Mouse (Mus musculus): ENCODE results near the gene Rorc. TPM values are rescaled to one million over a fixed set of nuclear protein-coding genes. Genes with fewer than 3 reads are reported as not detected.

Rorc gene
- total and polyA plus RNA-seq, 3 experiments = not detected

DNA sequence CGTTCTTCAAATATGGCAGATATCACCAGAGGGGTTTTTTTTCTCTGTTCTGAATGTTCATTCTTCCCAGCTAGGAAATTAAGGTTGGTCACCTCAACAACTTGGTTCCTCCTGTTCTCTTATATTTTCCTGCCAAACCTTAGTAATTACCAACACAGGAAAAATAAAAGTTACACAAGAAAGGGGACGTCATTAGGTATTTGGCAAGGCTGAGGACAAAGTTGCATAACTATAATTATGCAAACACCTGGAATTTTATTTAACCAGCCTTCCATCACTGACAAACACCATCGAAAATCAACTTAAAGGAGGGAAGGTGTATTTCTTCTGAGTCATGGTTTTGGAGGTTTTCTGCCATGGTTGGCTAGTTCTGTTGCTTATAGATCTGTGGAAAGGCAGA, 34.1 kb upstream of the Rorc start:
- no peaks in the 10 kb centered on the region for H3K36me3 ChIP-seq (ENCODE audit: control insufficient read depth in 1 of 2, insufficient read depth in 2 of 2, low read length in 2 of 2)
- H3K4me3 ChIP-seq (ENCODE audit: control insufficient read depth in 1 of 2, insufficient read depth in 1 of 2, low read depth in 2 of 2, low read length in 2 of 2) = no peak overlapping the region
- H3K9me3 ChIP-seq (replicated peaks; ENCODE audit: insufficient read depth, low read length) = no peaks in the 10 kb centered on the region
- no peak for DNase-seq (ENCODE audit: low read depth, low spot score)
- H3K9ac ChIP-seq (ENCODE audit: control insufficient read depth, low read depth, low read length, poor library complexity, severe bottlenecking) = no peak overlapping the region
- no peaks in the 10 kb centered on the region for H3K4me1 ChIP-seq (ENCODE audit: control insufficient read depth in 1 of 2, insufficient read depth in 2 of 2, low read length in 2 of 2)
- no peaks in the 10 kb centered on the region for H3K79me2 ChIP-seq (ENCODE audit: control insufficient read depth, insufficient read depth, low read length, poor library complexity)
- peaks cover 9 to 11% of the 10 kb centered on the region in 2 experiments; a peak in 3 of 4 replicates for H3K27me3 ChIP-seq (ENCODE audit: control insufficient read depth in 1 of 2, insufficient read depth in 2 of 2, low read length in 2 of 2)
- no peak overlapping the region for H3K27ac ChIP-seq (ENCODE audit: control insufficient read depth, low read depth, low read length)
- TF ChIP-seq MEF2A (IDR thresholded peaks at IDR 0.05; ENCODE audit: extremely low read depth, insufficient replicate concordance, low read depth, low read length, poor library complexity, severe bottlenecking) = no peak
- TF ChIP-seq TAL1 (IDR thresholded peaks at IDR 0.05; ENCODE audit: low read length) = no peak
- TF ChIP-seq USF1 (IDR thresholded peaks at IDR 0.05; ENCODE audit: low read depth, low read length) = no peak
- TF ChIP-seq POLR2AphosphoS5 (IDR thresholded peaks at IDR 0.05; ENCODE audit: borderline replicate concordance, low read depth, low read length) = no peak
- no peak for TF ChIP-seq E2F4 (IDR thresholded peaks at IDR 0.05; ENCODE audit: borderline replicate concordance, low read depth, low read length)
- no peak for TF ChIP-seq MAFK (IDR thresholded peaks at IDR 0.05; ENCODE audit: borderline replicate concordance, low read depth, low read length)
- TF ChIP-seq MYC (IDR thresholded peaks at IDR 0.05; ENCODE audit: low read depth, low read length) = no peak
- no peak for TF ChIP-seq ZMIZ1 (IDR thresholded peaks at IDR 0.05; ENCODE audit: low read depth, low read length)
- TF ChIP-seq RAD21 (IDR thresholded peaks at IDR 0.05; ENCODE audit: low read depth, low read length) = no peak
- no peak for TF ChIP-seq RCOR1 (IDR thresholded peaks at IDR 0.05; ENCODE audit: low read depth, low read length)
- no peak for TF ChIP-seq CTCF (IDR thresholded peaks at IDR 0.05 in 2 of 3, conservative IDR thresholded peaks at IDR 0.05 in 1 of 3; ENCODE audit: control insufficient read depth in 1 of 3, insufficient read depth in 1 of 3, low read depth in 2 of 3, low read length in 3 of 3, poor library complexity in 1 of 3, severe bottlenecking in 1 of 3)
- TF ChIP-seq POLR2A (IDR thresholded peaks at IDR 0.05; ENCODE audit: control insufficient read depth in 1 of 2, insufficient read depth in 1 of 2, low read depth in 1 of 2, low read length in 2 of 2, poor library complexity in 1 of 2) = no peak
- no peak for TF ChIP-seq CHD1 (IDR thresholded peaks at IDR 0.05; ENCODE audit: low read depth, low read length)

DNA sequence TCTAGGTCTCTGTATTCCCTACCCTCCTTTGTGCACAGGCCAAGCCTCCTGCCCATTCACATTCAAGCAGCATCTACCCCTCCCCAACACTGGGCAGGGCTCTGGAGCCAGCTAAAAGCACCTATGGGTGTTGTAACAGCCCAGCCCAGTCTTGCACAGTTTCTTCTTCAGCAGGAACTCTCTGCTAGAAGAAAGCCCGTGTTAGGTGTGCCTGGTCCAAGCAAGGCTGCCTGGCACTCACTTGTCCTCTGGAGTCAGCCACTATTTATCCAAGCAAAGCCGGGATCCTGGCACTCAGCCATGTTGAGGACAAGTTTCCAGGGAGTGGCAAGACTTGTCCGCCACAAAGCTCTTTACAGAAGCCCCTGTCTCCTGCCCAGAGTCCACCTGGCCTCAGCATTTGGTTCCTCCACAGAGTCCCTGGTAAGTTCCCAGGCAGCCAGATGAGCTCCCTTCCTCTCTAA, 30.6 kb upstream of the Rorc start, which contains the start of gene Them5:
Gene Them5, plus strand, starts transcription at position 141 of the 464 bp plus-strand sequence.
- H3K36me3 ChIP-seq (ENCODE audit: control insufficient read depth in 1 of 2, insufficient read depth in 2 of 2, low read length in 2 of 2) = no peaks in the 10 kb centered on the region
- H3K9ac ChIP-seq (ENCODE audit: control insufficient read depth, low read depth, low read length, poor library complexity, severe bottlenecking) = no peak within 1 kb of the TSS
- no peak within 1 kb of the TSS for H3K27ac ChIP-seq (ENCODE audit: control insufficient read depth, low read depth, low read length)
- no peaks in the 10 kb centered on the region for H3K4me1 ChIP-seq (ENCODE audit: control insufficient read depth in 1 of 2, insufficient read depth in 2 of 2, low read length in 2 of 2)
- H3K79me2 ChIP-seq (ENCODE audit: control insufficient read depth, insufficient read depth, low read length, poor library complexity) = no peaks in the 10 kb centered on the region
- H3K9me3 ChIP-seq (replicated peaks; ENCODE audit: insufficient read depth, low read length) = no peaks in the 10 kb centered on the region
- TF ChIP-seq RCOR1 (IDR thresholded peaks at IDR 0.05; ENCODE audit: low read depth, low read length) = no peak
- no peak for TF ChIP-seq GATA1 (IDR thresholded peaks at IDR 0.05; ENCODE audit: low read depth, low read length)
- TF ChIP-seq SMC3 (IDR thresholded peaks at IDR 0.05; ENCODE audit: low read depth, low read length) = no peak
- TF ChIP-seq POLR2A (IDR thresholded peaks at IDR 0.05; ENCODE audit: control insufficient read depth in 1 of 2, insufficient read depth in 1 of 2, low read depth in 1 of 2, low read length in 2 of 2, poor library complexity in 1 of 2) = no peak
- no peak for TF ChIP-seq MAX (IDR thresholded peaks at IDR 0.05; ENCODE audit: low read length)
- TF ChIP-seq POLR2AphosphoS5 (IDR thresholded peaks at IDR 0.05; ENCODE audit: borderline replicate concordance, low read depth, low read length) = no peak
- TF ChIP-seq BHLHE40 (IDR thresholded peaks at IDR 0.05; ENCODE audit: borderline replicate concordance, low read depth, low read length) = no peak
- no peak for TF ChIP-seq MAFK (IDR thresholded peaks at IDR 0.05; ENCODE audit: borderline replicate concordance, low read depth, low read length)
- H3K4me3 ChIP-seq (ENCODE audit: control insufficient read depth in 1 of 2, insufficient read depth in 1 of 2, low read depth in 2 of 2, low read length in 2 of 2) = no peak within 1 kb of the TSS
- no peak for DNase-seq (ENCODE audit: low read depth, low spot score)
- peaks cover 9% of the 10 kb centered on the region in 2 experiments; a peak in 3 of 4 replicates for H3K27me3 ChIP-seq (ENCODE audit: control insufficient read depth in 1 of 2, insufficient read depth in 2 of 2, low read length in 2 of 2)

All from MEL (cell line).